Mouse (Mus musculus) layer of hippocampus, postnatal 25 days (tissue): Measurements from ENCODE around the gene Lyrm2. TPM values are rescaled to one million over a fixed set of nuclear protein-coding genes. Genes with fewer than 3 reads are reported as not detected.
A peak's percentile ranks its signal among the peaks of the same experiment; 100 is the strongest.

Experiments used
- DNase-seq, 2 experiments: peaks; one replicate each; pipeline ENCODE4 v3.0.0; 2022; ENCODE audit warnings: mixed read lengths in 2 of 2, low spot score in 1 of 2; ENCODE audit errors: extremely low spot score in 1 of 2
- total RNA-seq, 2 experiments: library from RNA; stranded (reverse); gene quantifications; 2 replicates each; pipeline ENCODE4 v1.2.3; 2021

Lyrm2 gene
- total RNA-seq, result 10 to 100 TPM; 38.9 to 40.3 TPM

GRCm38 (mm10) chr4:32799966-32800576, at the start of gene Lyrm2:
Gene Lyrm2 (plus strand): TSS chr4:32800253.
- peak; percentile 73 to 79 for DNase-seq

GRCm38 (mm10) chr4:32750711-32751110, 49.3 kb upstream of the Lyrm2 start:
- no peak for DNase-seq

- no peak for DNase-seq
Measured at GRCm38 (mm10) chr4:32757430-32757829, 42.6 kb upstream of the Lyrm2 start.

GRCm38 (mm10) chr4:32767471-32767870, 32.6 kb upstream of the Lyrm2 start:
- DNase-seq, result no peak

- no peak for DNase-seq
Measured at GRCm38 (mm10) chr4:32768046-32768445, 32.0 kb upstream of the Lyrm2 start.

GRCm38 (mm10) chr4:32770284-32770810, 29.7 kb upstream of the Lyrm2 start:
- DNase-seq, result no peak

- no peak for DNase-seq
Measured at GRCm38 (mm10) chr4:32779996-32780395, 20.1 kb upstream of the Lyrm2 start.

GRCm38 (mm10) chr4:32787110-32787509, 12.9 kb upstream of the Lyrm2 start:
- DNase-seq, result no peak

- DNase-seq, result no peak
Measured at GRCm38 (mm10) chr4:32789020-32789419, 11.0 kb upstream of the Lyrm2 start.

GRCm38 (mm10) chr4:32798976-32799375, 1.1 kb upstream of the Lyrm2 start:
- no peak for DNase-seq

GRCm38 (mm10) chr4:32800577-32801170, 621 bp downstream of the Lyrm2 start:
- DNase-seq, result no peak

GRCm38 (mm10) chr4:32817478-32817877, 17.4 kb downstream of the Lyrm2 start:
- DNase-seq, result no peak

- no peak for DNase-seq
Measured at GRCm38 (mm10) chr4:32820676-32821075, 20.6 kb downstream of the Lyrm2 start.

- no peak for DNase-seq
Measured at GRCm38 (mm10) chr4:32824254-32824653, 24.2 kb downstream of the Lyrm2 start.

- DNase-seq, result peak in 1 of 2 experiments; percentile 16
Measured at GRCm38 (mm10) chr4:32826925-32827324, 26.9 kb downstream of the Lyrm2 start.

- no peak for DNase-seq
Measured at GRCm38 (mm10) chr4:32828385-32829077, 28.5 kb downstream of the Lyrm2 start.

- no peak for DNase-seq
Measured at GRCm38 (mm10) chr4:32829316-32829715, 29.3 kb downstream of the Lyrm2 start.

- DNase-seq, result no peak
Measured at GRCm38 (mm10) chr4:32833494-32834282, 33.6 kb downstream of the Lyrm2 start.

- no peak for DNase-seq
Measured at GRCm38 (mm10) chr4:32834541-32834940, 34.5 kb downstream of the Lyrm2 start.

GRCm38 (mm10) chr4:32836071-32836470, 36.0 kb downstream of the Lyrm2 start:
- no peak for DNase-seq

GRCm38 (mm10) chr4:32838401-32838800, 38.3 kb downstream of the Lyrm2 start:
- DNase-seq, result no peak
